Mouse (Mus musculus): Measurements from ENCODE around the gene Irgc1.

- TF ChIP-seq POLR2A (IDR thresholded peaks at IDR 0.05; ENCODE audit: borderline replicate concordance, extremely low read depth, insufficient read depth, insufficient read length, poor library complexity, severe bottlenecking) (no peak), CTCF (IDR thresholded peaks at IDR 0.05; ENCODE audit: borderline replicate concordance, extremely low read depth, insufficient read depth, insufficient read length) (no peak)
Measured at GRCm38 (mm10) chr7:24480986-24481473, 28.9 kb upstream of the Irgc1 start.

Measured in brain, embryonic 14.5 days (tissue).